Mouse (Mus musculus) embryo, embryonic 10.5 days (tissue): Measurements from ENCODE around the gene Lrrn1.
A peak's percentile ranks its signal among the peaks of the same experiment; 100 is the strongest.

Experiments used
- DNase-seq: peaks from one replicate; pipeline ENCODE4 v3.0.0-alpha.2; 2015; ENCODE audit warnings: low spot score

The Lrrn1 gene

GRCm38 (mm10) chr6:107528877-107529864, at the start of gene Lrrn1:
Gene Lrrn1, plus strand, starts transcription at chr6:107529768.
- DNase-seq, result peak; percentile 85

- DNase-seq, result no peak
Observed at GRCm38 (mm10) chr6:107494491-107494890, 35.1 kb upstream of the Lrrn1 start.

DNA sequence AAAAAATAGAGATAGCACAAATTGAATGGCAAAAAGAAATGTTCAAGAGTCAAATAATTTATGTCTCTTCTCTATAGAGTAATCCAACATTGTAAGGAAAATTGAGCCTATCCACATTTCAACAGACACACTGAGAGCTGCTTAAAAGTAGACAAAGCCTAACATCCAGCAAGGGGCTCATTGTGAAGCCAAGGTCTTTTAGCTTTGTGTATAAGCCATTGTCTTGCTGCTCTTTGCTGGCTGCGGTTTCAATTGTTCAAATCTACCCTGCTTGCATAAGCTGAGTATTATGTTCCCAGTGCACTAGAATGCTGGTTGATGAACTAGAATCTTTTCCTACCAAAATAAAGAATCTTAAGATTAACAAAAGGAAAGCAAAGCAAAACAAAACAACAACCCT, 33.7 kb upstream of the Lrrn1 start:
- DNase-seq, result no peak

- no peak for DNase-seq
Observed at GRCm38 (mm10) chr6:107513716-107514115, 15.9 kb upstream of the Lrrn1 start.

- DNase-seq, result no peak
Observed at GRCm38 (mm10) chr6:107523953-107524352, 5.6 kb upstream of the Lrrn1 start.

- DNase-seq, result peak; percentile 47
Observed at GRCm38 (mm10) chr6:107529911-107530431, 403 bp downstream of the Lrrn1 start.

DNA sequence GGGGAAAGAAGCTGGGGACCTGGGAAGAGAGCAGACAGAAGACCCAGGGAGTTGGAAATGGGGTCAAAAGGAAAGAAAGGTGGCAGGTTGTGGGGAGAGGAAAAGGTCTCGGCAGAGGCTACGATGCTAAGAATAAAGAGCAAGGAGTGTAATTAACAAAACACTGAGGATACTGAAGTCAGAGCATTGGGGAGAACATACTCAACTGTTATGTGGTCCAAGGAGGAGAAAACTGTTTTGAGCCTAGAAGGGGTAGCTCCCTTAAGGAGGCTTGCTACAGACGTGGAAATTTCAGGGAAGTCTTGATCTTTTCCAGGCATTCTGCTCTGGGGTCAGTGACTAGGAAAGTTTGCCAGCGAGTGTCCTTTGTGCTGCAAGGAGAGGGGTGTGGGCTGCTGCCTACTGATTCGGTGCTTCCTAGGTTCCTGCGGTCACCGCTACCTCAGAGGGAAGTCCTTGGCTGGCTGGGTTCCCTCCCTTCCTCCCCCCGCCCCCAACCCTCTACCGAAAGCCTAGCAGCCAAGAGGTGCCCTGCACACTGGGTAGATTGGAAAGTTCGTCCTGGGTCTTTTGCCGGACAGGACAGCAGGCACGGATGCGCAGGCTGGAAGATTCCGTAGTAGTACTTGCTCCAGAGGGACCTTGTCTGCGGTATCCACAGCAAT, 1.2 kb downstream of the Lrrn1 start:
- DNase-seq, result peak; percentile 56

GRCm38 (mm10) chr6:107531526-107532080, 2.0 kb downstream of the Lrrn1 start:
- DNase-seq, result peak; percentile 60

GRCm38 (mm10) chr6:107534533-107534932, 5.0 kb downstream of the Lrrn1 start:
- DNase-seq, result peak; percentile 53

DNA sequence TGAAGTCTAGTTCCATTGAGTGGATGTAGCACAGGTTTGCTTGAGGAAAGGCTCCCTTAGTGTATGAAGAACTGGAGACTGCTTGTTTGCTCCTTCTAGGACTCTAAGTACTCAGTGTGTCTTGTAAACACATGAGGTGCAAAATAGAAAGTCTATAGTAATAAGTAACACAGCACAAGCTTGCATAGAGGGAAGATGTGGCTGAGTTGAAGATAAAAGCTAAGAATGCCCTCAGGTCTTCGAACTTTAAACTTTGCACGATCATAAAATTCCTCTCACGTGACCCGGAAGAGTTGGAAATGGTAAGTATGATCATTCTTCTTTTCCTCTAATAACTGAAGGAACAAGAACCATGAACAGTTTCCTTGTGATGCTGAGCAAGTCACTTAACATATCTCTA, 7.1 kb downstream of the Lrrn1 start:
- no peak for DNase-seq

GRCm38 (mm10) chr6:107541222-107541621, 11.7 kb downstream of the Lrrn1 start:
- no peak for DNase-seq

GRCm38 (mm10) chr6:107541918-107542317, 12.3 kb downstream of the Lrrn1 start:
- DNase-seq, result no peak

- DNase-seq, result no peak
Observed at GRCm38 (mm10) chr6:107546272-107546671, 16.7 kb downstream of the Lrrn1 start.

DNA sequence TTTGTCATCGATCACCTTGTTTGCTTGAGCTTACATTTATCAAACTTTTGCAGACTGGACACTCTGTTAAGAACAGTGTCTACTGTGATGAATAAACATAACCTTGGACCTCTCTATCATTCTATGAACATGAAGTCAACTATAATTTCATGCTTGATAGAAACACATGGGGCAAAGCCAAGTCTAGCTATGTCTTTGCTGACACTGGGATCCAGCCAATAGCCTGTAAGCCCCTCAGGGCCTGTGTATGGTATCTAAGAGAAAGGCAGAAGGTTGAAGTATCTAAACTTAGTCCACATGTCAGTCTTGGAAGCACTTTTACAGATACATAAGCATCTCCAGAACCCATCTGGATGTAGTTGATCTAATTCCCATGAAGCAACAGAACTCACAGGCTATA, 22.9 kb downstream of the Lrrn1 start:
- no peak for DNase-seq

DNA sequence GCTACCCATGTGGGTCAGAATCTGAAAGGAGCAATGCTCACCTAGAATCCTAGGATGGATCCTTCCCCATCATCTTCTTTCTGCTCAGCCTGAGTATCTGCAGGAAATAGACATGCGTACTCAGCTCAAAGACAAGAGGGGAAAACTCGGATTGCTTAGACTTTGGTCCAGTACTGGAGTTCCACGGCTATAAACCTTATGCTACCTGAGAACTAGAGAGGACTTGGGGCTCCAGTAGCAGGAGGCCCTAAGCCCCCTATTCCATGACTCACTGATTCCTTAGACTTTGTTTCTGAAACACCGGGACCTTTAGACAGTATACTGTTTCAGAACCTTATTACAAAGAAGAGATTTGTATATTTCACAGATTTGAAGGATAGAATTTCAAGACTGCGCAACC, 25.8 kb downstream of the Lrrn1 start:
- no peak for DNase-seq

GRCm38 (mm10) chr6:107556996-107557395, 27.4 kb downstream of the Lrrn1 start:
- peak; percentile 23 for DNase-seq

- no peak for DNase-seq
Observed at GRCm38 (mm10) chr6:107557806-107558205, 28.2 kb downstream of the Lrrn1 start.

DNA sequence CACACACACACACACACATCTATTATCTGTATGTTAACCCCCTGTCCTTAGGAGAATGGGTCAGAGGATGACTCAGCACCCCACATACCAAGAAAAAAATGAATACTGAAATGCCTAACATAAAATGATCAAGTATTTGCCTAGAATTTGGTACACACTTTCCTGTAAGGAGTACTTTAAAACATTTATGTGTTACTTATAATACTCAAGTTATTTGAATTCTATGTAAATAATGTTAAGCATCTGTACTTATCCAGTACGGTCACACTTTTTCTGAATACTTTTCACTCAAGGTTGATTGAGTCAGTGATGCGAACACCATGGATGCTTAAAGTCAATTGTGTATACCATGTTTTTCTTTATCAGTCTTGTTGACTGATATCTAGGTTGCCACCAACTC, 32.7 kb downstream of the Lrrn1 start:
- no peak for DNase-seq

DNA sequence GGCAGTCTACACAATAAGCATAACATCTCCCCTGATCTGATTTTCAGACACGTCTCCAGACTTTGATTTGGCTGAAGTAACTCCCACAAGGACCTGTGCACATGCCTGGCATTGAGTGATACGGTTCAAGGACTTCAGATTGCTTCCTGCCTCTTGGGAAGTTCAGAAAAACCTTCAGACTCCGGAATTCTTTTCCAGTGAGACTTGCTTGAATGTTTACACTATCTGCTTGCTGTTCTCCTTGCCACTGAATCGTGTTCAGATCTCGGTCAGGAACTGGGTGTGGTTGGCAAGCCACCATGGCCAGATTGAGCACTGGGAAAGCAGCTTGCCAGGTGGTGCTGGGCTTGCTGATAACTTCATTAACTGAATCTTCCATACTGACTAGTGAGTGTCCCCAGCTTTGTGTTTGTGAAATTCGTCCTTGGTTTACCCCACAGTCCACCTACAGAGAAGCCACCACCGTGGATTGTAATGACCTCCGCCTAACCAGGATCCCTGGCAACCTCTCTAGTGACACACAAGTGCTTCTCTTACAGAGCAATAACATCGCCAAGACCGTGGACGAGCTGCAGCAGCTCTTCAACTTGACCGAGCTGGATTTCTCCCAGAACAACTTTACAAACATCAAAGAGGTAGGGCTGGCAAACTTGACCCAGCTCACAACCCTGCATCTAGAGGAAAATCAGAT, 37.5 kb downstream of the Lrrn1 start:
- DNase-seq, result no peak

DNA sequence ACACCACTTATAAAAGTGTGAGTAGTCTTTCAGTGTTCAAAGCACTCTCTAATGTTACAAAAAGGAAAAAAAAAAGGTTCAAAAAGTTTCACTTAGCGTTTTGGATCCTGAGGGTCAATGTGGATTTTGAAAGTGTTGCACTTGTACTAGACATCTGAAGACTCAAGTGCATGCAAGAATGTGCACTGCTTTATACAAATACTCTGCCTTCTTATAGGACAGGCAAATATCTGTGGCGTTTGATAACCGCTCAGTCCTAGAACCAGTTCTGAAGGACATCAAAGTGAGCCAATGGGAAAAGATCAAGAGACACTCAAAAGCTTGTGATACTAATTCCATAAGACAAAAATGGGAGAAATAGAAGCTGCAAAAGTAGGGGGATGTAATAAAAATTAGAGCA, 45.0 kb downstream of the Lrrn1 start:
- DNase-seq, result no peak

GRCm38 (mm10) chr6:107575405-107575804, 45.8 kb downstream of the Lrrn1 start:
- no peak for DNase-seq

DNA sequence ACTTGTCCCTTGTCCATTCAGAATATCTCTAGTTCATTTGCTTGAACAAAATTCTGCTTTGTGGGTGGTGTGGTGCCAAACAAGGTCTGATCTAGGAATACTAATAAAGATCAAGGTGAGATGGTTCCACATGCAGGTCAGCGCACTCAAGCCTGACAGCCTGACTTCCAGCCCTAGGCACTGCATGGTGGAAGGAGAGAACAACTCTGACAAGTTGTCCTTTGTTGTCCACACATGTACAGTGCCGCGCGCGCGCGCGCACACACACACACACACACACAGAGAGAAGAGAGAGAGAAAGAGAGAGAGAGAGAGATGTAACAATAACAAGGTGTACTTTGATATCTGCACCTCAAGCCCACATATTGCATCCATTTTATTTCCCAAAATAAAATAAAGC, 47.7 kb downstream of the Lrrn1 start:
- no peak for DNase-seq
